Mouse (Mus musculus) forebrain, embryonic 13.5 days (tissue): ENCODE measurements around the gene Ano2. TPM values are rescaled to one million over a fixed set of nuclear protein-coding genes. Genes with fewer than 3 reads are reported as not detected.

Experiments used
- ATAC-seq: fragments of 200-750 bp; cut with Nextera tagmentation; 2 replicates; pipeline ENCODE4 v1.8.0; 2017
- H3K27ac ChIP-seq: fragments of 300-500 bp; sonication (generic); 2 replicates; pipeline ENCODE4 v1.5.1; 2015; ENCODE audit warnings: inconsistent platforms, mild to moderate bottlenecking, moderate library complexity
- H3K27me3 ChIP-seq: fragments of 300-500 bp; sonication (generic); 2 replicates; pipeline ENCODE4 v1.6.1; 2015; ENCODE audit warnings: mild to moderate bottlenecking, inconsistent platforms
- H3K36me3 ChIP-seq: fragments of 300-500 bp; sonication (generic); 2 replicates; pipeline ENCODE4 v1.6.1; 2015; ENCODE audit warnings: mild to moderate bottlenecking, inconsistent platforms; ENCODE audit not compliant: poor library complexity, severe bottlenecking
- H3K4me1 ChIP-seq: fragments of 300-500 bp; sonication (generic); 2 replicates; pipeline ENCODE4 v1.6.1; 2015; ENCODE audit warnings: inconsistent platforms
- H3K4me2 ChIP-seq: fragments of 300-500 bp; sonication (generic); 2 replicates; pipeline ENCODE4 v1.6.1; 2015; ENCODE audit warnings: inconsistent platforms, mild to moderate bottlenecking, moderate library complexity
- H3K4me3 ChIP-seq: fragments of 300-500 bp; sonication (generic); 2 replicates; pipeline ENCODE4 v1.5.1; 2015; ENCODE audit warnings: mild to moderate bottlenecking, inconsistent platforms
- H3K9ac ChIP-seq: fragments of 300-500 bp; sonication (generic); 2 replicates; pipeline ENCODE4 v1.6.1; 2015; ENCODE audit warnings: mild to moderate bottlenecking, inconsistent platforms
- H3K9me3 ChIP-seq: fragments of 300-500 bp; sonication (generic); replicated peaks from 2 replicates; pipeline ENCODE4 v1.6.1; 2016; ENCODE audit warnings: inconsistent platforms
- WGBS: fragments of 180-500 bp; shearing (Covaris S2); methylation state at CpG from one replicate; pipeline ENCODE4 v1.1.7; 2015; 5-methylcytosine and 5-hydroxymethylcytosine counted together
- polyA plus RNA-seq: library from polyadenylated mRNA; unstranded; fragments of >200 nt; fragmentation: Nextera tagmentation; extraction: Ambion mirVana; gene quantifications from 2 replicates; pipeline ENCODE4 v1.2.1, GENCODE M21; 2015

Gene Ano2
- polyA plus RNA-seq, 1 experiment from 2014 or later = not detected

GRCm38 (mm10) chr6:125680613-125681012 is 9.6 kb upstream of the Ano2 start:
- Histone ChIP-seq H3K36me3 (no peaks in the 10 kb centered on the region), H3K9ac (no peak overlapping the region), H3K4me3 (no peak overlapping the region), H3K27me3 (no peaks in the 10 kb centered on the region), H3K9me3 (no peaks in the 10 kb centered on the region), H3K4me1 (no peaks in the 10 kb centered on the region), H3K27ac (no peak overlapping the region), H3K4me2 (no peak overlapping the region)
- no peak for ATAC-seq
- 84% methylated on average over 11 of the region's 11 CpGs for WGBS

DNA sequence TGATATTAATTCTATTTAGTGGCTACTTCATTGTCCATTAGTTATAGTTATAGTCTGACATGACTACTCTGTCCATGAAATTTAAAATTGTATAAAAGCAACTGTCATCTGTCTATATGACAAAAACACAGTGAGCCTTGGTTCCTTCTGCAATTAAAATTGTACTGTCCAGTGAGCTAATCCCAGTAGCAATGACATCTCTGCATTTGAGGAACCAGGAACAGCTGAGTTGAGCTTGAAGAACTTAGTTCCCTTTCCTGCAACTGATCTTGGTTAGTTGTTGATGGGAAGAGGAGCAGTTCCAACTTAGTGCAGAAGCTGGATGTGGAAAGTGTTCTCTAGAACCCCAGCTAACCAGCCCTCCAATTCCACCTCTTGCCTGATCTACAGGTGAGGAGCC is 4.8 kb upstream of the Ano2 start:
- Histone ChIP-seq H3K27ac (no peak overlapping the region), H3K4me2 (no peak overlapping the region), H3K4me3 (no peak overlapping the region), H3K9ac (no peak overlapping the region), H3K36me3 (no peaks in the 10 kb centered on the region), H3K27me3 (peaks cover 6% of the 10 kb centered on the region; the same call in 1 of the 2 replicates), H3K9me3 (no peaks in the 10 kb centered on the region), H3K4me1 (peaks cover 8% of the 10 kb centered on the region)
- ATAC-seq = no peak

- 79% methylated on average over 1 of the region's 1 CpGs for WGBS
- Histone ChIP-seq H3K9me3 (no peaks in the 10 kb centered on the region), H3K4me2 (no peak overlapping the region), H3K27me3 (peaks cover 6% of the 10 kb centered on the region; the same call in 1 of the 2 replicates), H3K27ac (no peak overlapping the region), H3K36me3 (no peaks in the 10 kb centered on the region), H3K4me3 (no peak overlapping the region), H3K4me1 (peaks cover 11% of the 10 kb centered on the region), H3K9ac (no peak overlapping the region)
- no peak for ATAC-seq
These were observed 2.2 kb upstream of the Ano2 start for GRCm38 (mm10) chr6:125687986-125688385.

DNA sequence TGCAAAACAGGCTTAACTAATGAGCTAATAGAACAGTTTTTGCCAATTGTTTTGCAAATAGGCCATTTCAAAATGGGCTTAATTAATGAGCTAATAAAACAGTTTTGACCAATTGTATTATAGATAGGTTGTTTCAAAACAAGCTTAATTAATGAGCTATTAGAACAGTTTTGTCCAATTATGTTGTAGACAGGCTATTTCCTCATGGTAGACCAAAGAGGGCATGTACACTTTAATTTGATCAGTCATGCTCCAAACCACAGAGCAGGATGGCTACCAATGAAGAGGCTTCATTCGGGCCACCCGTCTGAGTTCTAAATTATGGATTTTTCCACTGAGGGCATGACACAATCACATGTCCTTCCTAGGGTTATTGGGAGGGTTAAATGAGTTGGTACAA is 10.9 kb downstream of the Ano2 start:
- Histone ChIP-seq H3K4me2 (no peak overlapping the region), H3K27me3 (no peaks in the 10 kb centered on the region), H3K9ac (no peak overlapping the region), H3K36me3 (no peaks in the 10 kb centered on the region), H3K4me1 (no peaks in the 10 kb centered on the region), H3K27ac (no peak overlapping the region), H3K4me3 (no peak overlapping the region), H3K9me3 (no peaks in the 10 kb centered on the region)
- WGBS = 93% methylated on average over 2 of the region's 2 CpGs
- no peak for ATAC-seq

GRCm38 (mm10) chr6:125711261-125711660 is 21.0 kb downstream of the Ano2 start:
- Histone ChIP-seq H3K4me3 (no peak overlapping the region), H3K36me3 (no peaks in the 10 kb centered on the region), H3K4me1 (no peaks in the 10 kb centered on the region), H3K4me2 (no peak overlapping the region), H3K27me3 (0 out of 2 replicates have a peak, but pooled peaks cover 3% of the 10 kb centered on the region), H3K27ac (no peak overlapping the region), H3K9ac (no peak overlapping the region), H3K9me3 (no peaks in the 10 kb centered on the region)
- WGBS = 85% methylated on average over 16 of the region's 16 CpGs
- ATAC-seq = no peak

DNA sequence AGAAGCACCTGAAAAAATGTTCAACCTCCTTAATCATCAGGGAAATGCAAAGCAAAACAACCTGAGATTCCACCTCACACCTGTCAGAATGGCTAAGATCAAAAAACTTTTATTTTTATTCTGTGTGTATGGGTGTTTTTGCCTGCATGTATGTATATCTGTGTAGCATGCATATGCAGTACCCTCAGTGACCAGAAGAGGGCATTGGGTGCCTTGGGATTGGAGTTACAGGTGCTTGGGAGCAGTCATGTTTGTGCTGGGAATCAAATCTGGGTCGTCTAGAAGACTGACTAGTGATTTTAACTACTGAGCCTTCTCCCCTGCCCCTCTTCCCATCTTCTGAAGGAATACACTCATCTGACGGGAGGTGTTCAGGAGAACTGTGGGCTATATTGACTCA is 36.2 kb downstream of the Ano2 start:
- H3K27ac ChIP-seq = no peak overlapping the region
- no peaks in the 10 kb centered on the region for H3K9me3 ChIP-seq
- no peak overlapping the region for H3K4me2 ChIP-seq
- no peaks in the 10 kb centered on the region for H3K27me3 ChIP-seq
- 77% methylated on average over 2 of the region's 2 CpGs for WGBS
- no peaks in the 10 kb centered on the region for H3K36me3 ChIP-seq
- no peak overlapping the region for H3K9ac ChIP-seq
- no peak for ATAC-seq
- no peak overlapping the region for H3K4me3 ChIP-seq
- no peaks in the 10 kb centered on the region for H3K4me1 ChIP-seq

- Histone ChIP-seq H3K4me1 (no peaks in the 10 kb centered on the region), H3K4me2 (no peak overlapping the region), H3K9ac (no peak overlapping the region), H3K9me3 (no peaks in the 10 kb centered on the region), H3K27me3 (no peaks in the 10 kb centered on the region), H3K4me3 (no peak overlapping the region), H3K27ac (no peak overlapping the region), H3K36me3 (no peaks in the 10 kb centered on the region)
- ATAC-seq = no peak
- 49% methylated on average over 5 of the region's 5 CpGs for WGBS
These were observed 37.3 kb downstream of the Ano2 start for GRCm38 (mm10) chr6:125727484-125727911.

- 87% methylated on average over 6 of the region's 6 CpGs for WGBS
These were observed 39.3 kb downstream of the Ano2 start for GRCm38 (mm10) chr6:125729471-125729870.

GRCm38 (mm10) chr6:125729986-125730535 is 39.8 kb downstream of the Ano2 start:
- H3K4me2 ChIP-seq = no peak overlapping the region
- no peak overlapping the region for H3K27ac ChIP-seq
- H3K36me3 ChIP-seq = no peaks in the 10 kb centered on the region
- no peak overlapping the region for H3K9ac ChIP-seq
- ATAC-seq = no peak
- WGBS = 73% methylated on average over 11 of the region's 11 CpGs
- no peaks in the 10 kb centered on the region for H3K9me3 ChIP-seq
- H3K27me3 ChIP-seq = no peaks in the 10 kb centered on the region
- H3K4me1 ChIP-seq = no peaks in the 10 kb centered on the region
- no peak overlapping the region for H3K4me3 ChIP-seq

More at GRCm38 (mm10) chr6:125729471-125729870, 39.3 kb downstream of the Ano2 start:
- ATAC-seq = no peak
- H3K4me1 ChIP-seq = no peaks in the 10 kb centered on the region
- no peak overlapping the region for H3K4me2 ChIP-seq
- no peaks in the 10 kb centered on the region for H3K9me3 ChIP-seq
- no peaks in the 10 kb centered on the region for H3K36me3 ChIP-seq
- no peak overlapping the region for H3K27ac ChIP-seq
- no peak overlapping the region for H3K9ac ChIP-seq
- no peaks in the 10 kb centered on the region for H3K27me3 ChIP-seq
- no peak overlapping the region for H3K4me3 ChIP-seq

DNA sequence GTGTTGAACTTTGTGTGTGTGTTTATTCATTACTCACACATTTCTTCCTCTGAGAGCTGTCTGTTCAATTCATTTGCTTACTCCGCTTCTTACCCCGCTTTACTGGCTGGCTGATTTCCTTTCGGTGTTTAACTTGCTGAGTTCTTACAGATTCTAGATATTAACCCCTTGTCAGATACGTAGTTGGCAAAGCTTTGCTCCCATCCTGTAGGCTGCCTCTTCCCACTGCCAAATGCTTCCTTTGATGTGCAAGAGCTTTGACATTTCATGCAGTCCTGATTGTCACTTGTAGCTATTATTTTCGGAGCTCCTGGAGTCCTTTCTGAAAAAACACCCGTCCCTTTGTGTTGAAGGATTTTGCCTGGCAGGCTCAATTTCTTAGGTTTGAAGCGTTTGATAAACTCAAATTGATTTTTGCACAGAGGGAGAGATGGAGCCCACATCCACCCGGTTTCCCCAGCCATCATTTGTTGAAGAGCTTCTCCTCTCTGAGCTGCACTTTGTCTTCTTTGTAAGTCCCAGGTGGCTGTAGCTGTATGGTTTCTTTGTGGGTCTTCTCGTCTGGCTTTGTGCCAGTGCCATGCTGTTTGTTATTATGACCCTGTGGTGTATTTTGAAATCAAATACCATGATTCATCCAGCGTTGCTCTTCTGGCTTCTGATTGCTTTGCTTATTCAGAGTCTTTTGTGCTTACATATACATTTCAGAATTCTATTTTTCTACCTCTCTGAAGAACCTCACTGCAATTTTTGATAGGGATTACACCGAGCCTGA is 47.5 kb downstream of the Ano2 start:
- no peak overlapping the region for H3K4me3 ChIP-seq
- H3K4me1 ChIP-seq = peaks cover 10% of the 10 kb centered on the region
- H3K9me3 ChIP-seq = no peaks in the 10 kb centered on the region
- WGBS = 28% methylated on average over 11 of the region's 11 CpGs
- no peaks in the 10 kb centered on the region for H3K36me3 ChIP-seq
- ATAC-seq = peak; percentile 43; the same call in 1 of the 2 replicates
- H3K9ac ChIP-seq = no peak overlapping the region
- no peaks in the 10 kb centered on the region for H3K27me3 ChIP-seq
- H3K4me2 ChIP-seq = no peak overlapping the region
- H3K27ac ChIP-seq = peak overlapping the region; percentile 7; the same call in 1 of the 2 replicates

DNA sequence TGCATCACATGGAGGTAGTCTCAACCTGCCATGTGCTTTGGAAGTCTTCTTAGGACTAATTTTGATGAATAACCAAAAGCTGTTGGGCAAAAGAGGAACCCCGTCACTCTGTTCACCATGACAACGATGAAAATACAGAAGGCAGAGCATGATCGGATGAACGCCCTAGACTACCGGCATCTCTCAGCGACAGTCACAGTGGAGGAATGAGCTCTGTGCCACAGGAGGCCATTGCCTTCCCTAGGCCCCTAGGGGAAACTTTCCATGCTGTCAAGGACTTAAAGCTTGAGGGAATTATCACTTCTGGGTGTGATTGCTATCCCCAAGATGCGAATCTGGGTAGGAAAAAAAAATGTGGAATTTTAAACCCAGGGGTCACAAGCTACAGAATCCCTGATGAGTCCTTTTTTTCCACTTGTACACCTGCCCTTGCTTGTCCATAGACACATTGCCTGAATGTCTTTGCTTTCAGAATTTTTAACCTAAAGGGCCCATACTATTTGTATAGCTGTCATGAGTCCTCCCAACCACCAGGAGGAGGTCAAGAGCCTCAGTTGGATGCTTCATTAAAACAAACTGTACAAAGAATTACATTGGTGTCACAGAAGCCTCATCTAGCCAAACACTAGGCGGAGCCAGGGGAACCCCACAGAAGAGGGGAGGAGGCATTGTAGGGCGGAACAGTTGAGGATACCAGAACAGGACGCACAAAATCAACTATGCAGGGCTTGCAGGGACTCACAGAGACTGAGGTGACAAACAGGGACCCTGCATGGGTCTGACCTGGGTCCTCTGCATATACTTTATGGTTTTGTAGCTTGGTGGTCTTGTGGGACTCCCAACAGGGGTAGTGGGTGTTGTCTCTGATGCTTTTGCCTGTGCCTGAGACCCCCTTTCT is 53.2 kb downstream of the Ano2 start:
- 94% methylated on average over 10 of the region's 10 CpGs for WGBS
- no peak overlapping the region for H3K27ac ChIP-seq
- H3K36me3 ChIP-seq = no peaks in the 10 kb centered on the region

GRCm38 (mm10) chr6:125747322-125747930 is 57.2 kb downstream of the Ano2 start:
- no peak overlapping the region for H3K4me2 ChIP-seq
- H3K9ac ChIP-seq = no peak overlapping the region
- ATAC-seq = no peak
- WGBS = 86% methylated on average over 10 of the region's 10 CpGs
- no peak overlapping the region for H3K4me3 ChIP-seq
- no peaks in the 10 kb centered on the region for H3K27me3 ChIP-seq
- no peaks in the 10 kb centered on the region for H3K9me3 ChIP-seq
- H3K4me1 ChIP-seq = no peaks in the 10 kb centered on the region
- H3K36me3 ChIP-seq = no peaks in the 10 kb centered on the region
- no peak overlapping the region for H3K27ac ChIP-seq

More for the DNA sequence above, 53.2 kb downstream of the Ano2 start:
- Histone ChIP-seq H3K27me3 (no peaks in the 10 kb centered on the region), H3K4me3 (no peak overlapping the region), H3K9ac (no peak overlapping the region), H3K4me2 (no peak overlapping the region), H3K4me1 (no peaks in the 10 kb centered on the region), H3K9me3 (no peaks in the 10 kb centered on the region)
- no peak for ATAC-seq
